Mouse (Mus musculus): ENCODE data around the gene Scarf1. TPM values are rescaled to one million over a fixed set of nuclear protein-coding genes. Genes with fewer than 3 reads are reported as not detected.

Scarf1 gene
- polyA plus RNA-seq, 1 experiment: 1.0 TPM

GRCm38 (mm10) chr11:75508904-75509303, 4.4 kb upstream of the Scarf1 start:
- Histone ChIP-seq H3K27ac (ENCODE audit: insufficient read depth, low read length) (no peak overlapping the region), H3K9ac (ENCODE audit: low read depth, poor library complexity, severe bottlenecking) (no peak overlapping the region), H3K9me3 (replicated peaks; ENCODE audit: control insufficient read depth, insufficient read depth, low read length, poor library complexity, severe bottlenecking) (no peaks in the 10 kb centered on the region), H3K4me1 (ENCODE audit: control insufficient read depth, insufficient read depth, low read length) (no peaks in the 10 kb centered on the region), H3K27me3 (ENCODE audit: control insufficient read depth, insufficient read depth, low read length, poor library complexity, severe bottlenecking) (no peaks in the 10 kb centered on the region), H3K4me3 (ENCODE audit: low read depth, low read length) (no peak overlapping the region), H3K36me3 (ENCODE audit: control insufficient read depth, insufficient read depth, low read length, poor library complexity, severe bottlenecking) (peaks cover 39% of the 10 kb centered on the region)
- no peak for TF ChIP-seq POLR2A (IDR thresholded peaks at IDR 0.05; ENCODE audit: insufficient read depth, low read length)
- no peak for TF ChIP-seq EP300 (IDR thresholded peaks at IDR 0.05; ENCODE audit: insufficient read depth, low read depth, low read length)
- no peak for TF ChIP-seq CTCF (IDR thresholded peaks at IDR 0.05; ENCODE audit: low read depth, low read length)

DNA sequence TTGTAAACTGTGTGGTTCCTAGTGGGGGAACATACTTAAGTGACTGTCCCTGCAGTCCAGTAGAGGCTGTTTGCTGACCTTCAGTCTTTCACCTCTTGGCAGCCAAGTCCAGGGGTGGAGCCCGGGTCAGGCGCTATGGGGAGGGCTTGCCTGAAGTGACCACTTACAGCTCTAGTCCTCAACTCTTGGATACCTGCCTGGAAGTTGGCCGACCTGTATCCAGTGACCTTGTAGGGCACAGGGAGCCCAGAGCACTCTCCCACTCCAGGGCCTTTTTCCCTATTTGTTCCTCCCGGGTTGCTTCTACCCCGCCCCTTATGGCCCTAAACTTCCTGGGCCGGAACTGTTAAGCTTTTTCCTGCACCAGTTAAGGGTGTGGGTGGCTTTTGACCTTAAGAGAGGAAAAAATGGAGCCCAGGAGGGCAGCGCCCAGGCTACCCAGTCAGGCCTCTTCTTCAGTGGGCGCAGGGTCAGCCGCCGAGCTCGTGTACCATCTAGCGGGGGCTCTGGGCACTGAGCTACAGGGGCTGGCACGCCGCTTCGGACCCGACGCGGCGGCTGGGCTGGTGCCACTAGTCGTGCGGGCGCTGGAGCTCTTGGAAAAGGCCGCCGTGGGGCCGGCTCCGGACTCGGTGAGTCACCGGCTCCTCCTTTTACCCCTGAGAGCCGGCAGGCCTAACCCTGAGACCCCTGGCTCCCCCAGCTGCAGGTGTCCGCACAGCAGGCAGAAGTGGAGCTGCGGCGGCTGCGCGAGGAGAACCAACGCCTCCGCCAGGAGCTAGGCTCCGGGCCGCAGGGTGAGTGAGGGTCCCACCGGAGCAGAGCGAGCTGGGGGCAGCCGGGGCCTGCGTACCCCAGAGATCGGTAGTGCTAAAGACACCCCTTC, 3.4 kb upstream of the Scarf1 start, which contains the start of gene Rilp:
Gene Rilp (plus strand): TSS at position 354 of the 886 bp plus-strand sequence.
- Histone ChIP-seq H3K36me3 (ENCODE audit: control insufficient read depth, insufficient read depth, low read length, poor library complexity, severe bottlenecking) (peaks cover 28% of the 10 kb centered on the region), H3K9ac (ENCODE audit: low read depth, poor library complexity, severe bottlenecking) (peak within 1 kb of the TSS; percentile 53), H3K27me3 (ENCODE audit: control insufficient read depth, insufficient read depth, low read length, poor library complexity, severe bottlenecking) (no peaks in the 10 kb centered on the region), H3K27ac (ENCODE audit: insufficient read depth, low read length) (no peak within 1 kb of the TSS), H3K4me1 (ENCODE audit: control insufficient read depth, insufficient read depth, low read length) (no peaks in the 10 kb centered on the region), H3K4me3 (ENCODE audit: low read depth, low read length) (peak within 1 kb of the TSS; percentile 66), H3K9me3 (replicated peaks; ENCODE audit: control insufficient read depth, insufficient read depth, low read length, poor library complexity, severe bottlenecking) (no peaks in the 10 kb centered on the region)
- TF ChIP-seq CTCF (IDR thresholded peaks at IDR 0.05; ENCODE audit: low read depth, low read length): no peak
- TF ChIP-seq EP300 (IDR thresholded peaks at IDR 0.05; ENCODE audit: insufficient read depth, low read depth, low read length): no peak
- no peak for TF ChIP-seq POLR2A (IDR thresholded peaks at IDR 0.05; ENCODE audit: insufficient read depth, low read length)

- H3K4me1 ChIP-seq (ENCODE audit: control insufficient read depth, insufficient read depth, low read length): no peaks in the 10 kb centered on the region
- H3K27me3 ChIP-seq (ENCODE audit: control insufficient read depth, insufficient read depth, low read length, poor library complexity, severe bottlenecking): no peaks in the 10 kb centered on the region
- no peaks in the 10 kb centered on the region for H3K9me3 ChIP-seq (replicated peaks; ENCODE audit: control insufficient read depth, insufficient read depth, low read length, poor library complexity, severe bottlenecking)
- peaks cover 24% of the 10 kb centered on the region for H3K36me3 ChIP-seq (ENCODE audit: control insufficient read depth, insufficient read depth, low read length, poor library complexity, severe bottlenecking)
- peak; percentile 93 for TF ChIP-seq CTCF (IDR thresholded peaks at IDR 0.05; ENCODE audit: low read depth, low read length)
- no peak for TF ChIP-seq POLR2A (IDR thresholded peaks at IDR 0.05; ENCODE audit: insufficient read depth, low read length)
- peak; percentile 63; the same call in 1 of the 2 replicates for TF ChIP-seq EP300 (IDR thresholded peaks at IDR 0.05; ENCODE audit: insufficient read depth, low read depth, low read length)
- peak overlapping the region; percentile 66 for H3K4me3 ChIP-seq (ENCODE audit: low read depth, low read length)
- H3K9ac ChIP-seq (ENCODE audit: low read depth, poor library complexity, severe bottlenecking): peak overlapping the region; percentile 53
- H3K27ac ChIP-seq (ENCODE audit: insufficient read depth, low read length): no peak overlapping the region
Measured at GRCm38 (mm10) chr11:75510627-75510993, 2.7 kb upstream of the Scarf1 start.

- Histone ChIP-seq H3K9ac (ENCODE audit: low read depth, poor library complexity, severe bottlenecking) (no peak overlapping the region), H3K4me3 (ENCODE audit: low read depth, low read length) (no peak overlapping the region), H3K4me1 (ENCODE audit: control insufficient read depth, insufficient read depth, low read length) (no peaks in the 10 kb centered on the region), H3K9me3 (replicated peaks; ENCODE audit: control insufficient read depth, insufficient read depth, low read length, poor library complexity, severe bottlenecking) (no peaks in the 10 kb centered on the region), H3K27me3 (ENCODE audit: control insufficient read depth, insufficient read depth, low read length, poor library complexity, severe bottlenecking) (no peaks in the 10 kb centered on the region), H3K27ac (ENCODE audit: insufficient read depth, low read length) (no peak overlapping the region), H3K36me3 (ENCODE audit: control insufficient read depth, insufficient read depth, low read length, poor library complexity, severe bottlenecking) (peaks cover 19% of the 10 kb centered on the region)
- no peak for TF ChIP-seq EP300 (IDR thresholded peaks at IDR 0.05; ENCODE audit: insufficient read depth, low read depth, low read length)
- TF ChIP-seq POLR2A (IDR thresholded peaks at IDR 0.05; ENCODE audit: insufficient read depth, low read length): no peak
- no peak for TF ChIP-seq CTCF (IDR thresholded peaks at IDR 0.05; ENCODE audit: low read depth, low read length)
Measured at GRCm38 (mm10) chr11:75511213-75511612, 2.1 kb upstream of the Scarf1 start.

GRCm38 (mm10) chr11:75512301-75513018, 880 bp upstream of the Scarf1 start:
- peaks cover 14% of the 10 kb centered on the region for H3K36me3 ChIP-seq (ENCODE audit: control insufficient read depth, insufficient read depth, low read length, poor library complexity, severe bottlenecking)
- no peaks in the 10 kb centered on the region for H3K27me3 ChIP-seq (ENCODE audit: control insufficient read depth, insufficient read depth, low read length, poor library complexity, severe bottlenecking)
- no peaks in the 10 kb centered on the region for H3K4me1 ChIP-seq (ENCODE audit: control insufficient read depth, insufficient read depth, low read length)
- H3K9ac ChIP-seq (ENCODE audit: low read depth, poor library complexity, severe bottlenecking): no peak overlapping the region
- no peak overlapping the region for H3K4me3 ChIP-seq (ENCODE audit: low read depth, low read length)
- no peak overlapping the region for H3K27ac ChIP-seq (ENCODE audit: insufficient read depth, low read length)
- no peaks in the 10 kb centered on the region for H3K9me3 ChIP-seq (replicated peaks; ENCODE audit: control insufficient read depth, insufficient read depth, low read length, poor library complexity, severe bottlenecking)
- TF ChIP-seq CTCF (IDR thresholded peaks at IDR 0.05; ENCODE audit: low read depth, low read length) (no peak), POLR2A (IDR thresholded peaks at IDR 0.05; ENCODE audit: insufficient read depth, low read length) (no peak), EP300 (IDR thresholded peaks at IDR 0.05; ENCODE audit: insufficient read depth, low read depth, low read length) (no peak)

Measured in ES-Bruce4 (cell line).